Mouse (Mus musculus) G1E (cell line): ENCODE measurements around the gene Mcts2.

Experiments used
- CTCF ChIP-seq: IDR thresholded peaks from 2 replicates; pipeline ENCODE4 v1.5.1; 2012; ENCODE audit warnings: low read depth, low read length, inconsistent platforms, mixed read lengths
- POLR2AphosphoS5 ChIP-seq: IDR thresholded peaks from 2 replicates; pipeline ENCODE4 v1.6.1; 2012; ENCODE audit warnings: low read depth, low read length, inconsistent platforms; ENCODE audit not compliant: insufficient replicate concordance

- no peak for TF ChIP-seq CTCF
- TF ChIP-seq POLR2AphosphoS5: no peak
These were observed 9.2 kb downstream of the Mcts2 start for GRCm38 (mm10) chr2:152696016-152696415.
